Mouse (Mus musculus): ENCODE measurements at regions not wholly inside any gene's neighbourhood (a gene's known extent, or its start where the extent isn't known, plus 50 kb on each side); places are given as distances from the start of the nearest gene placed in this dataset.

DNA sequence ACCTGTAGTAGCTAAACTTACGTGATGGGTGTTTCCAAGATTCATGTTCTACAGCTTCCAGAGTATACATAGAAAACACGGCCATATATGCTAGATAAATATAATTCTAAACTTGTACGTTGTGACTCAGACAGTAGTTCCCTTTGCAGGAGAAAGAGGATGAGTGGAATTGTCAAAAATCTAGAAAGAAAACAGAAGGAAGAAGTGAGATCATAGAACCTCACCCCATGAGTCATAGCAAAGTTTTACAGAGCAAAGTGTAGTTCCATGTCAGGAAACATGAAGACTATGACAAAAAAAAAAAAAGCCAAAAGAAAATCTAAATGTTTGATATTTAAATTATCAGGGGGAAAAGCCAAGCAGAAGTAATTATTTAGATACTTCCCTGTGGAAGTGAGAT lies 87.5 kb upstream of the Klf6 start:
- peak; percentile 61 for DNase-seq (ENCODE audit: low read depth, low spot score)

DNA sequence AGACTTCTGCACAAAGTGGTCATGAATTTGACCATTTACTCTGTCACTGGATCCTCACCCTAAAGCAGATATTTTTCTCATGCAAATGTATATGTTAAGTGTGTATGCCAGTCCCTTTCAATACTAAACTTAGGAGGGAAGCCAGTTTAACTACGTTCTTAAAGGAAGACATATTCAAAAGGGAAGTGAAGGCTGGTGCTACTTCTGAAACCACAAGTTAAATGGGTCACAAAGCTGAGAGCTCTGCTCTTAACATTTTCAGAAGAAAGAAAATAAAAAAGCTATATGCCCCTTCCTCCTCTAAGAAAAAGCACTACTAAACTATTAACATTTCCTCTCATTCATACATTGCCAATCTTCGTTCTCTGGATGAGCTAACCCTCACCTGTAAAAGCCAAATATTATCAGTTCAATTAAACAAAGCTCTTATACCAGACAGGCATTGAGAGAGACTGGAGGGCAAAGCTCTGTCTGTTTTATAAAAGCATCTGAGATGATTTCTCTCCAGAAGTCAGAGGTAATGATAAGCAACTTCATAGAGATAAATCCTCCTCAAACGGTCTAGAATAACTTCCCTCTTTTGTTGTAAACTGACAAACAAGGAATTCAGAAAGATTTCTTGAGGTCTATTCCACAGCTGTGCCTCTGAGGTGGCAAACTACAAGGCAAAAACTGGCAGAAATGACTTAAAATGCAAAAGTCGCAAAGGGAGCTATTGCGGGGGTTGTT lies 82.7 kb upstream of the Klf6 start:
- no peak for DNase-seq (ENCODE audit: low read depth, low spot score)

DNA sequence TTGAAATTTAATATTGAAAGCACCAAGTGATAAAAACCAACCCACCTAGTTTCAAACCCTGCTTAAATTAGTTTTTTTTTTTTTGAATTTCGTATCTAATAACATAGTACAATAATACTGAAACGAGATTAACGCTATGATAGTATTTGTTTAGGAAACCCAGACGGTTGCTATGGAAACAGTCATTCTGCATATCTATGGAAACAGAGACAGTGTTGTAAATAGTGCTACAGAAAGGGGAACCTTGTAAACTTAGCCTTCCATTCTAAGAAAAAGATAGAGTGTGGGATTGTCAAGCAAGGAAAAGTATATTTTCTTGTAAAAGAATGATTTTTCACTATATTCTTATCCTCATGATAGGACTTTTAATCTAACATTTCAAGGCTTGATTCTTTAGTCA lies 81.9 kb upstream of the Klf6 start:
- no peak for DNase-seq (ENCODE audit: low read depth, low spot score)

DNA sequence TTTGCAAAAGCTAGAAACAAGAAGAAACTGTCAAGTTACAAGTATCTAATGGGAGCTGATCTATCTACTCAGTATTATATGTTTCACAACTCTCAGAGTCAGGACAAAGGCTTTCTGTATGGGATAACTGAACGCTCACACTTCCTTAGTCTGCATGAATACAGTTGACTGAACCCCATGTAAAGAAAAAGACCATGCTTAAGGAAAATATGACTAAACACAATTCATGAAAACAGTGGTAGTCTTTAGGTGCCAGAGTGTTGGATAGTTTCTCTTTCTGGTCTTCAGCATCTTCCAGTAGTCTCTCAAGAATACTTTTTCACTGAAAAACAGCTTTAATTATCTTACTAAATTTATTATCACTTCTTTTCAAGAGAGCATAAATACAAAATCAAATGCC lies 78.7 kb upstream of the Klf6 start:
- no peak for DNase-seq (ENCODE audit: low read depth, low spot score)

DNA sequence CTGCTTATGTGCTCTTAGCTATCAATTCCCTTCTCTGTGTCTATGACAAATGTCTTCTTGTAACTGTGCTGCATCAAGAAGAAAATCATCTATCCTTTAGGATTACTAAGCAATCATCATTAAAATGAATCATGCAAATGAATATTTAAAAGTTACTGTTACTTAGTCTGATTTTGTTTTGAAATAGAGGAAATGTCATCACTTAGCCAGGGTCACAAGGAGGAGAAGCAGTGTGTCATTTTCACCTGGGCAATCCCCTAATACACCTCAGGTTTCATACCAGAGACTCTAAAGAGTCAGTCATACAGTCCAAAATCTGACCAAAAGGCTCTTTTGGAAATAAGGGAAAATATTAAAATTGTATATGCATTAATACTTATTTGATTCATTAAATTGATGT lies 74.2 kb upstream of the Klf6 start:
- no peak for DNase-seq (ENCODE audit: low read depth, low spot score)

DNA sequence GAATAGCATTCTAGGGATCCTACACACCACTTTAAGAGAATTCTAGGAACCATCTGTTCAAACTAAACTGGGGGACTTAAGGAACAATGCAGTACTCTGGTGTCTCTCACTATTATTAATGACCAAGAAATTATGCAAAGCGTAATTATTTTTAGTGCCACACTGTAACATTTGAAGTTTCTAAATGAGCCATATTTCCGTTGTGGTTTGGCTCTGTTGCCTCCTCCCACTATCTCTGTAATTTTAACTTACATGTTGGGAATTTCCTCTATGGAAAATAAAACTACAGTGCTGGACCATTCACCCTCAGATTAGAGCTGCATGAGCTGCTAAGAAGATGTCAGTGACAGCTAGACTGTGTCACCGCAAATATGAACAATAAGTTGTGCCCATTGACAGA lies 72.0 kb upstream of the Klf6 start:
- DNase-seq (ENCODE audit: low read depth, low spot score) = no peak

DNA sequence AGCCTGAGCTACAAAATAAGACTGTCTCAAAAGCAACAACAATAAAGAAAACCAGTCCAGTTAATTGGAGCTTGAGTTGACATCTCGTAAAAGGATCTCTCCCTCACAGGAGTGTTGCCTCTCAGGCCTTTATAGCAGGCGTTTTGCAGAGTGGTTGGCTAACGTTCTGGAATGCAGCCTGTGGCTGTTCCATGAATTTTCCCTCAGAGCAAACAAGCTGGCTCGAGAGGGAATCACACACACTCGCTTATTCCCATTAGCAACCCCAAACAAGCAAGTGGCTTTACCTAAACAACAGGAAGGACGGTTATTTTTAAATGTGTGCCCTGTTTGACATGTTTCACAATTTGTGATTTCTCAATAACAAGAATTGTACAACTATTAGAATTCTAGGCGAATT lies 59.2 kb upstream of the Klf6 start:
- DNase-seq (ENCODE audit: low read depth, low spot score) = peak; percentile 40

DNA sequence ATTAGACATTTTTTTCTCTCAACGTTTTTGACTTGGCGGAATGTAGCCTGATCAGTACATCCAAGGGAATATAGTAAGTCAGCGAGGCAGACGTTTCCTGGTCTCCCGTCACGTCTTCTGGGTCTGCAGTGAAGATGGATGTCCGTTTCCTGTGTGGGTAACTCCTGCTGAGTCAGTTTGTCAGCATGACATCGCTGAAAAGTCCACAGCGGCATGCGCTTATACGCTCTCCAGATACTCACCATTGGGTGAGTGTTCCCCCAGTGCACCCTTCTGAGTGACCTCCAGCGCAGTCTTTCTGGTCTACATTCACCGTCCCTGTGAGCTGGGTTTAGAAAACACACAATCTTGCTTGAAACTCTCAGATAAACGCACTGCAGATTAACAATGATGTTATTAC lies 58.5 kb upstream of the Klf6 start:
- DNase-seq (ENCODE audit: low read depth, low spot score) = peak; percentile 22

DNA sequence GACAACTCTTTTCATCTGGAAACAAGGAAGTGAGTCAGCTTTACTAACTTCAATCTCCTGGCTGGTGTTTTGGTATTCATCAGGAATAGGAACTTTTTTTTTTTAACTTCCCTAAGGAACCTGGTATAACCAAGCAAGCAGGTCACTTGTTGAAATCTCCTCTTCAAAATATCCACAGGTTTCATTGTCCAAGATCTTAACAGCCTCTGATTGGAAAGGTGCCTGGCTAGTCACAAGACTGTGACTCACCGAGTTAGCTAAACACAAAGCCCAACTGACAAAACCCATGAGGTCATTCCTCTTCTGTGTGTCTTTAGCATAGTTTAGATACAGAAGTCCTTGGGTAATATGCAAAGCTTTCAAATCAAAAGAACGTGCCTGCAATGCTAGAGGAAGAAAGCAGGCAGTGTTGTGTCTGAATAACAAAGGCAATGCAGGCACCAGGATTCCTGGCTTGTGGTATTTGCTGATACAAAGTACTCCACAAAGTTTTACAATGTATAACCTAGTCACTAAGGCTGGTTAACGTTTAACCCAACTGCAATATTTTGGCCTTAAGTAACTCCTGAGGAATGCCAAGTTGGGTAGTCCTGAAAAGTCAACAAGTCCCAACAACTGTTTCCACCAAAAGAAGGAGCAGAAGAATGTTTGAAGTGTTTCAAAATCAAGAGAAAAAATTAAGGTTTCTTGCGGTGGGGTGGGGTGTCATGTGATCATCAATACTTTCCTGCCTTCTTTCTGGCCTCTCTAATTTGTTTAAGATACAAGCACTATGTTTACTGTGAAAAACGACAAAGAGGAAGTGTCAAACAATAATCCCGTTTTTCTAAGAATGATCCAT lies 57.5 kb upstream of the Klf6 start:
- DNase-seq (ENCODE audit: low read depth, low spot score) = peak; percentile 98

DNA sequence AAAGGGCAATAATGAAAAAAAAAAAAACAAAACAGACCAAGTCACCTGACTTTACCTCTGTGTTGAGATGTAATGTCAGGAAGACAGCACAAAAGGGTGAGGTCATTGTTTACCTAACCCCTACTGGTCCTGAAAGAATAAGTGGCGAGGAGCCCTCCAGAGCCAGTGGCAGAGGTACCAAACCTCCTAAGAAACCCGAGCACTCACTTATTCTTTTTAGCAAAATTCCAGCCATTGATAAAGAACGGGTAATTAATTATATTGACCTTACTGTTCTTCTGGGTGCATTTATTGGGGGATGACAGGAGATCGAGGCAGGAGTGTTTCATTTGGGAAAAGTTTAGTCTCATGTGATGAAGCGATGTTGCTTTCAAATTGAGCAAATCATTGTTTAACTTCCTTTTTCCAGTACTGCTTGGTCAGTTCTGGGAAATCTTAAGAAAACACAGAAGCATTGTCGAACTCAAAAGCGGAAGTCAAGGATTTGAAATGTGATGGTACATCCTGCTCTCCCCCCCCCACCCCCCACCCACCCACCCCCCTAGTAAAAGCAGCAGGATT lies 56.8 kb upstream of the Klf6 start:
- peak; percentile 17 for DNase-seq (ENCODE audit: low read depth, low spot score)

DNA sequence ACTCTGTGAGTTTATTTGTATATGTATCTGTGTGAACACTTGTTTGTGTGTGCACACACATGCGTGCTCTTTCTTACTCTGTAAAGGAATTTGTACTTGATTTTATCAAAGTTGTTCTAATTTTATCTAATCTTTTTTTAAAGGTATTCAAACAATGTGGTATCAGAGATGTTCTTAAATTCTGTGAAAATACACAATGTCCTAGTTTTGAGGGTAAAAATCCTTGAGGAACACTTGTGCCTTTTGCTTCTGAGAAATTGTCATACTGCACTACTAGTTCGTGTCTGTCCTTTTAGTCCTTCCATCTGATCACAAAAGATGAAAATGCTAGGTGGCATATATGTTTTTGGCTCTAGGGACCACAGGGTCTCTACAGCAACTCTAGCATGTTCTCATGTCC lies 52.9 kb upstream of the Klf6 start:
- DNase-seq (ENCODE audit: low read depth, low spot score) = no peak
